Mouse (Mus musculus): ENCODE results near the gene Ankrd33b. TPM values are rescaled to one million over a fixed set of nuclear protein-coding genes. Genes with fewer than 3 reads are reported as not detected.

Gene Ankrd33b
- total RNA-seq, 2 experiments from 2014 or later: 58.7 to 59.4 TPM

GRCm38 (mm10) chr15:31345366-31345765 lies 22.2 kb downstream of the Ankrd33b start:
- Histone ChIP-seq H3K4me3 (no peak overlapping the region), H3K27ac (peak overlapping the region; percentile 92)
- DNase-seq (ENCODE audit: low spot score in 2 of 2): no peak
- TF ChIP-seq CTCF (conservative IDR thresholded peaks at IDR 0.05): no peak

GRCm38 (mm10) chr15:31344811-31345211 lies 22.7 kb downstream of the Ankrd33b start:
- no peak for TF ChIP-seq CTCF (conservative IDR thresholded peaks at IDR 0.05)
- Histone ChIP-seq H3K4me3 (no peak overlapping the region), H3K27ac (peak overlapping the region; percentile 92)
- DNase-seq (ENCODE audit: low spot score in 2 of 2): peak; percentile 71 to 91

GRCm38 (mm10) chr15:31343602-31344001 lies 23.9 kb downstream of the Ankrd33b start:
- no peak for DNase-seq (ENCODE audit: low spot score in 2 of 2)
- no peak overlapping the region for H3K4me3 ChIP-seq
- TF ChIP-seq CTCF (conservative IDR thresholded peaks at IDR 0.05): no peak
- H3K27ac ChIP-seq: peak overlapping the region; percentile 92

GRCm38 (mm10) chr15:31342496-31342901 lies 25.0 kb downstream of the Ankrd33b start:
- H3K4me3 ChIP-seq: no peak overlapping the region
- peak overlapping the region; percentile 85 for H3K27ac ChIP-seq
- DNase-seq (ENCODE audit: low spot score in 2 of 2): no peak
- no peak for TF ChIP-seq CTCF (conservative IDR thresholded peaks at IDR 0.05)

- DNase-seq (ENCODE audit: low spot score in 2 of 2): no peak
- Histone ChIP-seq H3K4me3 (no peak overlapping the region), H3K27ac (peak overlapping the region; percentile 85)
- no peak for TF ChIP-seq CTCF (conservative IDR thresholded peaks at IDR 0.05)
These were observed 25.5 kb downstream of the Ankrd33b start for GRCm38 (mm10) chr15:31342001-31342400.

- DNase-seq (ENCODE audit: low spot score in 2 of 2): no peak
- TF ChIP-seq CTCF (conservative IDR thresholded peaks at IDR 0.05): no peak
- H3K27ac ChIP-seq: peak overlapping the region; percentile 88
- H3K4me3 ChIP-seq: no peak overlapping the region
These were observed 28.8 kb downstream of the Ankrd33b start for GRCm38 (mm10) chr15:31338656-31339291.

- DNase-seq (ENCODE audit: low spot score in 2 of 2): no peak
- TF ChIP-seq CTCF (conservative IDR thresholded peaks at IDR 0.05): no peak
- peak overlapping the region; percentile 88 for H3K27ac ChIP-seq
- H3K4me3 ChIP-seq: peak overlapping the region; percentile 15; the same call in 1 of the 2 replicates
These were observed 29.5 kb downstream of the Ankrd33b start for GRCm38 (mm10) chr15:31337983-31338382.

- no peak for TF ChIP-seq CTCF (conservative IDR thresholded peaks at IDR 0.05)
- peak; percentile 82 to 93 for DNase-seq (ENCODE audit: low spot score in 2 of 2)
- no peak overlapping the region for H3K4me3 ChIP-seq
- peak overlapping the region; percentile 96 for H3K27ac ChIP-seq
These were observed 30.3 kb downstream of the Ankrd33b start for GRCm38 (mm10) chr15:31337192-31337741.

- TF ChIP-seq CTCF (conservative IDR thresholded peaks at IDR 0.05): no peak
- DNase-seq (ENCODE audit: low spot score in 2 of 2): no peak
- peak overlapping the region; percentile 96 for H3K27ac ChIP-seq
- H3K4me3 ChIP-seq: no peak overlapping the region
These were observed 30.8 kb downstream of the Ankrd33b start for GRCm38 (mm10) chr15:31336685-31337084.

- Histone ChIP-seq H3K27ac (peak overlapping the region; percentile 96; the same call in 1 of the 2 replicates), H3K4me3 (no peak overlapping the region)
- DNase-seq (ENCODE audit: low spot score in 2 of 2): no peak
- no peak for TF ChIP-seq CTCF (conservative IDR thresholded peaks at IDR 0.05)
These were observed 32.7 kb downstream of the Ankrd33b start for GRCm38 (mm10) chr15:31334829-31335228.

GRCm38 (mm10) chr15:31332541-31333163 lies 34.9 kb downstream of the Ankrd33b start:
- Histone ChIP-seq H3K4me3 (no peak overlapping the region), H3K27ac (peak overlapping the region; percentile 67)
- TF ChIP-seq CTCF (conservative IDR thresholded peaks at IDR 0.05): no peak
- DNase-seq (ENCODE audit: low spot score in 2 of 2): no peak

- no peak for TF ChIP-seq CTCF (conservative IDR thresholded peaks at IDR 0.05)
- no peak for DNase-seq (ENCODE audit: low spot score in 2 of 2)
- H3K27ac ChIP-seq: peak overlapping the region; percentile 67; the same call in 1 of the 2 replicates
- H3K4me3 ChIP-seq: no peak overlapping the region
These were observed 35.8 kb downstream of the Ankrd33b start for GRCm38 (mm10) chr15:31331742-31332141.

- DNase-seq (ENCODE audit: low spot score in 2 of 2): no peak
- no peak for TF ChIP-seq CTCF (conservative IDR thresholded peaks at IDR 0.05)
- Histone ChIP-seq H3K4me3 (no peak overlapping the region), H3K27ac (peak overlapping the region; percentile 84)
These were observed 39.4 kb downstream of the Ankrd33b start for GRCm38 (mm10) chr15:31328082-31328614.
